Mouse (Mus musculus) olfactory bulb, adult 2 months (tissue): Measurements from ENCODE around the gene Il4.

Experiments used
- CTCF ChIP-seq: fragments of 200-500 bp; IDR thresholded peaks from 2 replicates; pipeline ENCODE4 v1.5.1; 2012; ENCODE audit warnings: low read depth, mild to moderate bottlenecking, low read length, moderate library complexity; ENCODE audit not compliant: insufficient read depth
- POLR2A ChIP-seq: fragments of 200-500 bp; IDR thresholded peaks from 2 replicates; pipeline ENCODE4 v1.6.1; 2012; ENCODE audit warnings: mild to moderate bottlenecking, low read depth, low read length, moderate library complexity; ENCODE audit not compliant: insufficient read depth

DNA sequence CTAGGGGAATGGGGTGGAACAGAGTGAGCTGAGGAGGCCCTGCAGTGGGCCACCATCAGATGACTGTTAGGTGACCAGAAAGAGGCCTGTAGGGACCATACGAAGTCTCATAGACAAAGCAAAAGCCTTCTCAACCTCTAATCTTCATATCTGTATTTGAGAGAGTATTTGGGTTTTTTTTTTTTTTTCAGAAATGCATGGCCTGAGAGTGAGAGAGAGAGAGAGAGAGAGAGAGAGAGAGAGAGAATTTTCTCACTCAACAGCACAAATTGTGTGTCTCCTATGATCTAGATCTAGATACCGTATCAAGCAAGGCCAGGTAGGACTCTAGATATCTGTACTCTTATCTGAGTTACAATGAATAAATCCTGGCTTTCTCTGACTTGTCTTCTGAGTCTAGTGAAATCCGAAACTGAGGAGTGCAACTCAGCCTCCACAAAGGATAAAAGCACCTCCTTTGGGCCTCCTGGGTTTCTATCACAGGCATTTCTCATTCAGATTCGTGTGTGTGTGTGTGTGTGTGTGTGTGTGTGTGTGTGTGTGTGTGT lies 833 bp downstream of the Il4 start:
- TF ChIP-seq CTCF (no peak), POLR2A (no peak)
